Mouse (Mus musculus) neural tube, embryonic 12.5 days (tissue): ENCODE data around the gene Enc1. TPM values are rescaled to one million over a fixed set of nuclear protein-coding genes. Genes with fewer than 3 reads are reported as not detected.

Source experiments
- ATAC-seq: fragments of 200-750 bp; cut with Nextera tagmentation; 2 replicates; pipeline ENCODE4 v1.8.0; 2017; ENCODE audit warnings: low read depth, mild to moderate bottlenecking, moderate TSS enrichment, moderate library complexity; ENCODE audit not compliant: low FRiP score
- H3K27ac ChIP-seq: fragments of 300-500 bp; sonication (generic); 2 replicates; pipeline ENCODE4 v1.5.1; 2016
- H3K27me3 ChIP-seq: fragments of 300-500 bp; sonication (generic); replicated peaks from 2 replicates; pipeline ENCODE4 v1.6.1; 2016; ENCODE audit warnings: mild to moderate bottlenecking
- H3K36me3 ChIP-seq: fragments of 300-500 bp; sonication (generic); 2 replicates; pipeline ENCODE4 v1.6.1; 2016; ENCODE audit warnings: mild to moderate bottlenecking
- H3K4me1 ChIP-seq: fragments of 300-500 bp; sonication (generic); 2 replicates; pipeline ENCODE4 v1.6.1; 2016
- H3K4me2 ChIP-seq: fragments of 300-500 bp; sonication (generic); replicated peaks from 2 replicates; pipeline ENCODE4 v1.6.1; 2016; ENCODE audit warnings: mild to moderate bottlenecking
- H3K4me3 ChIP-seq: fragments of 300-500 bp; sonication (generic); 2 replicates; pipeline ENCODE4 v1.5.1; 2016
- H3K9ac ChIP-seq: fragments of 300-500 bp; sonication (generic); 2 replicates; pipeline ENCODE4 v1.6.1; 2016; ENCODE audit warnings: mild to moderate bottlenecking
- H3K9me3 ChIP-seq: fragments of 300-500 bp; sonication (generic); 2 replicates; pipeline ENCODE4 v1.6.1; 2016; ENCODE audit warnings: mild to moderate bottlenecking
- WGBS: fragments of 180-500 bp; shearing (Covaris S2); methylation state at CpG from one replicate; pipeline ENCODE4 v1.1.7; 2016; 5-methylcytosine and 5-hydroxymethylcytosine counted together
- polyA plus RNA-seq: library from polyadenylated mRNA; unstranded; fragments of >200 nt; fragmentation: Nextera tagmentation; extraction: Ambion mirVana; gene quantifications from 2 replicates; pipeline ENCODE4 v1.2.1, GENCODE M21; 2016

Enc1 gene
- polyA plus RNA-seq, 1 experiment from 2014 or later = 28.8 TPM

DNA sequence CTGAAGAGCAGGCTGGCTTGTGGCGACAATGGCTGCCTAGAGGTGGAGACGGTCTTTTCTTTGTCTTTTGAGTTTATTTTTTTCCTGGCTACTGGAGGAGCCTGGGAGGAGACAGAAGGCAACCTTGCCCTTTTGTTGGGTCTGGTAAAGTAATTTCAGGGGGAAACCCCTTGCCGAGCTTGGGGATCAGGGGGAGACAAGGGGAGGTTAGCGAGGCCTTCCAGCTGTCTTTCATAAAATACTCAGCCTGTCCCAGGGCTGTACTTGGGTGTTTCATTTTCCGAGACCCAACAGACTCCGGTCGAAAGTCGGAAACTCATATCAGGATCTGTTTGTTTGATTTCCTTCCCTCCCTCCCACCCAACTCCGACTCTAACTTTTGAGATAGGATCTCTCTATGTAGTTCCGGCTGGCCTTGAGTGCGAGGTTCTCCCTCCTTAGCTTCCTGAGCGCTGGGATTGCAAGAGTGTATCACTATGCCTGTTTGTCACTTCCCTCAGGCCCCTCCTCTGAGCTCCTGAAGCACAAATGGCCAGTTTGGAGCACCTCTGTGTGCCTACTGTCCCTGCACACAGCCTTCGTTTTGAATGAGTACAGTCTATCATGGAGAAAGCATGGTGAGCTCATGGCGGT, 56.6 kb downstream of the Enc1 start:
- Histone ChIP-seq H3K9me3 (no peaks in the 10 kb centered on the region), H3K27me3 (no peaks in the 10 kb centered on the region), H3K4me3 (no peak overlapping the region), H3K36me3 (no peaks in the 10 kb centered on the region), H3K4me2 (no peak overlapping the region), H3K27ac (no peak overlapping the region), H3K4me1 (peaks cover 13% of the 10 kb centered on the region; the same call in 1 of the 2 replicates), H3K9ac (no peak overlapping the region)
- 84% methylated on average over 14 of the region's 14 CpGs for WGBS
- ATAC-seq = no peak

DNA sequence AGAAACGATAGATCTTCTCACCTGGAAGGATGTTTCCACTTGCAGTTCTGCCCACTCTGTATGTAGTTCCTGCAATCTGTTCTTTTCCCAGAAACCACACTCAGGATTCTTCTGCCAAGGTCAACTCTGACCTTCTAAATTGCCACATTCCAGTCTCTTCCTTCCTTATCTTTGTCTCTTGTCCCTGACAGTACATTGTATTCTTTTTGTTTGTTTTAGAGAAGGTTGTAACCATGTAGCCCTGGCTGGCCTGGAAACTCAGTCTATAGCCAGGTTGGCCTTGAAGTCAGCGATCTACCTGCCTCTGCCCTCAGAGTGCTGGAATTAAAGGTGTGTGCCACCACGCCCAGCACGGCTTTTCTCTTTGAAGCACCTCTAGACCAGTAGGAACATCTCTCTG, 58.0 kb downstream of the Enc1 start:
- Histone ChIP-seq H3K4me1 (0 out of 2 replicates have a peak, but pooled peaks cover 6% of the 10 kb centered on the region), H3K27ac (no peak overlapping the region), H3K4me2 (no peak overlapping the region), H3K4me3 (no peak overlapping the region), H3K9me3 (no peaks in the 10 kb centered on the region), H3K9ac (no peak overlapping the region), H3K27me3 (no peaks in the 10 kb centered on the region), H3K36me3 (no peaks in the 10 kb centered on the region)
- WGBS = 95% methylated on average over 4 of the region's 4 CpGs
- no peak for ATAC-seq

DNA sequence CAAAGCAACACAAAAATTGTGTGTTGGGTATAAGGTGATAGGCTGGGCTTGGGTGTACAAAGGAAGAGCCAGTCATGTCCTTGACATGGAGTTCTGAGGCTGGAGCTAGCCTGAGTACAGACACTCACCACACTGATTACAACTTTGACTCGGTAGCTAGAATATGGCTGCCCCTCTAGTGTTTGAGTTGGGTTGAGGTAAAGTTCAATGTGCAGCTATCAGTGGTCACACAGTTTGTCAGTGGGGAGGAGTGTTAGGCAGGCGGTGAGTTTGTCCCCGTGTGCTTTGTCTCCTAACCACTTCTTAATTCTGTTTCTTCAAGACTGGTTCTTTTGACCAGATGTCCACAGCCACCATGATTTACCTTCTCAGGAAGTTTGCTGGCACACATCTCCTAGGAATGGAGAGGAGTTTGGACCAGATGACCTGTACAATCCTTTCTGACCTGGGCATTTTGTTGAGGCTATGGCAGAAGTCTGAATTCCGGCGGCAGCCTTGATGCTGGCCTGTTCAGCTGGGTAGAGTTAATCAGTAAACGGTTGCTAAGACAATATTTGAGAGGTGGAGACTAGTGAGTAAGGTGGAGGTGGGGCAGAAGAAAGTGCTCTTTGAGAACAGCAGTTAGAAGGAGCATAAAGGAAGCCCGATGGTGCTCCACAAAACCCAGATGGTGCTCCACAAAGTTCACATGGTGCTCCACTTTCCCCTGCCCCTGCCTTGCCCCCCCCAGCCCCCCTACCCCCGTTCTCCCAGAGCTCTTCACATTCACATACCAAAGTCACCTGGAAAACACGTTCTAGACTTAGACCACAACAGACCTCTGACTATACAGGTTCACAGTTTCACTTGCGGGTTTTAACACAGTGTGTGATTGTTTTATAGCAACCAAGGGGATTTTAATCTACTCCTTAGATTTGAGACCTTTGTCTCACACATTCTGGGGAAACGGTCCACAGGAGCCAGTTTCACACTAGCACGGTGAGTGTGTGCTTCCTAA, 59.3 kb downstream of the Enc1 start:
- Histone ChIP-seq H3K9me3 (no peaks in the 10 kb centered on the region), H3K4me3 (no peak overlapping the region), H3K4me2 (no peak overlapping the region), H3K4me1 (0 out of 2 replicates have a peak, but pooled peaks cover 6% of the 10 kb centered on the region), H3K36me3 (no peaks in the 10 kb centered on the region), H3K9ac (no peak overlapping the region), H3K27ac (no peak overlapping the region), H3K27me3 (no peaks in the 10 kb centered on the region)
- 75% methylated on average over 12 of the region's 12 CpGs for WGBS
- ATAC-seq = no peak

Other genes with a start within 250 kb of the Enc1 start
- not detected in 2 replicates for gene 1700029F12Rik, start 206.7 kb upstream of the Enc1 start, polyA plus RNA-seq
- 15.8 and 16.2 TPM in 2 replicates for gene Fam169a, start 173.8 kb upstream of the Enc1 start, polyA plus RNA-seq
- gene Gm6169, start 141.9 kb upstream of the Enc1 start, polyA plus RNA-seq = 0.27 and 0.68 TPM in 2 replicates
- gene Gfm2, start 103.2 kb upstream of the Enc1 start, polyA plus RNA-seq = 39.9 and 40.2 TPM in 2 replicates
- 52.4 and 57.3 TPM in 2 replicates for gene Nsa2, start 103.2 kb upstream of the Enc1 start, polyA plus RNA-seq
- gene Hexb, start 42.7 kb upstream of the Enc1 start, polyA plus RNA-seq = 29.2 and 30.1 TPM in 2 replicates